Mouse (Mus musculus): Measurements from ENCODE around the gene 2310061I04Rik. TPM values are rescaled to one million over a fixed set of nuclear protein-coding genes. Genes with fewer than 3 reads are reported as not detected.
"Not testable (repeated sequence)": the region's sequence is repeated elsewhere in the genome, so short reads cannot be mapped to it uniquely, and the experiment has no call there.

The 2310061I04Rik gene
- 45.1 and 50.5 TPM in 2 replicates for polyA plus RNA-seq (2015; fragmentation: Nextera tagmentation; extraction: Ambion mirVana)

GRCm38 (mm10) chr17:35896781-35897643 lies at the start of gene 2310061I04Rik:
Gene 2310061I04Rik (minus strand): TSS chr17:35897431.
- peak within 1 kb of the TSS; percentile 85 for H3K9ac ChIP-seq
- H3K9me3 ChIP-seq = no peaks in the 10 kb centered on the region
- ATAC-seq (ENCODE audit: low read depth) = peak; percentile 94
- H3K4me3 ChIP-seq = peak within 1 kb of the TSS; percentile 64
- H3K36me3 ChIP-seq = peaks cover 69% of the 10 kb centered on the region
- H3K27me3 ChIP-seq = no peaks in the 10 kb centered on the region
- H3K4me2 ChIP-seq = peak within 1 kb of the TSS; percentile 93
- H3K4me1 ChIP-seq (replicated peaks) = peaks cover 20% of the 10 kb centered on the region
- 1% methylated on average over 76 of the region's 86 CpGs for WGBS
- peak within 1 kb of the TSS; percentile 97 for H3K27ac ChIP-seq (replicated peaks)

- 64% methylated on average over 1 of the region's 1 CpGs for WGBS
- H3K27ac ChIP-seq (replicated peaks) = no peak overlapping the region
- H3K4me3 ChIP-seq = no peak overlapping the region
- H3K4me1 ChIP-seq (replicated peaks) = no peaks in the 10 kb centered on the region
- H3K4me2 ChIP-seq = no peak overlapping the region
- H3K9me3 ChIP-seq = no peaks in the 10 kb centered on the region
- no peaks in the 10 kb centered on the region for H3K36me3 ChIP-seq
- no peak overlapping the region for H3K9ac ChIP-seq
- no peaks in the 10 kb centered on the region for H3K27me3 ChIP-seq
- ATAC-seq (ENCODE audit: low read depth) = no peak
Observed at GRCm38 (mm10) chr17:35939941-35940340, 42.7 kb upstream of the 2310061I04Rik start.

GRCm38 (mm10) chr17:35939108-35939507 lies 41.9 kb upstream of the 2310061I04Rik start:
- Histone ChIP-seq H3K27me3 (no peaks in the 10 kb centered on the region), H3K9me3 (no peaks in the 10 kb centered on the region), H3K4me1 (replicated peaks) (no peaks in the 10 kb centered on the region), H3K4me3 (no peak overlapping the region), H3K27ac (replicated peaks) (no peak overlapping the region), H3K9ac (no peak overlapping the region), H3K36me3 (no peaks in the 10 kb centered on the region), H3K4me2 (no peak overlapping the region)
- ATAC-seq (ENCODE audit: low read depth) = no peak
- WGBS = 46% methylated on average over 2 of the region's 2 CpGs

- Histone ChIP-seq H3K27me3 (no peaks in the 10 kb centered on the region), H3K9ac (no peak overlapping the region), H3K27ac (replicated peaks) (no peak overlapping the region), H3K9me3 (no peaks in the 10 kb centered on the region), H3K4me3 (no peak overlapping the region), H3K36me3 (no peaks in the 10 kb centered on the region), H3K4me2 (no peak overlapping the region), H3K4me1 (replicated peaks) (no peaks in the 10 kb centered on the region)
- WGBS = 48% methylated on average over 2 of the region's 2 CpGs
- ATAC-seq (ENCODE audit: low read depth) = peak; percentile 67; the same call in 1 of the 2 replicates
Observed at GRCm38 (mm10) chr17:35937700-35938348, 40.6 kb upstream of the 2310061I04Rik start.

GRCm38 (mm10) chr17:35935763-35936162 lies 38.5 kb upstream of the 2310061I04Rik start:
- WGBS = 90% methylated on average over 14 of the region's 14 CpGs
- not testable (repeated sequence) for H3K9me3 ChIP-seq; H3K27me3 ChIP-seq; H3K4me2 ChIP-seq; H3K9ac ChIP-seq; H3K27ac ChIP-seq (replicated peaks); ATAC-seq (ENCODE audit: low read depth); H3K36me3 ChIP-seq; H3K4me3 ChIP-seq; H3K4me1 ChIP-seq (replicated peaks)

GRCm38 (mm10) chr17:35932608-35933007 lies 35.4 kb upstream of the 2310061I04Rik start:
- Histone ChIP-seq H3K27ac (replicated peaks) (no peak overlapping the region), H3K36me3 (peaks cover 41% of the 10 kb centered on the region), H3K4me2 (no peak overlapping the region), H3K27me3 (no peaks in the 10 kb centered on the region), H3K4me1 (replicated peaks) (no peaks in the 10 kb centered on the region), H3K4me3 (no peak overlapping the region), H3K9ac (no peak overlapping the region), H3K9me3 (no peaks in the 10 kb centered on the region)
- 88% methylated on average over 4 of the region's 4 CpGs for WGBS
- ATAC-seq (ENCODE audit: low read depth) = no peak

GRCm38 (mm10) chr17:35930627-35931026 lies 33.4 kb upstream of the 2310061I04Rik start:
- ATAC-seq (ENCODE audit: low read depth) = no peak
- 96% methylated on average over 12 of the region's 12 CpGs for WGBS
- Histone ChIP-seq H3K27ac (replicated peaks) (no peak overlapping the region), H3K4me3 (no peak overlapping the region), H3K4me1 (replicated peaks) (no peaks in the 10 kb centered on the region), H3K9ac (no peak overlapping the region), H3K36me3 (peaks cover 59% of the 10 kb centered on the region), H3K4me2 (no peak overlapping the region), H3K9me3 (no peaks in the 10 kb centered on the region), H3K27me3 (no peaks in the 10 kb centered on the region)

GRCm38 (mm10) chr17:35929534-35929933 lies 32.3 kb upstream of the 2310061I04Rik start:
- Histone ChIP-seq H3K9me3 (no peaks in the 10 kb centered on the region), H3K4me3 (no peak overlapping the region), H3K4me1 (replicated peaks) (no peaks in the 10 kb centered on the region), H3K27me3 (no peaks in the 10 kb centered on the region), H3K4me2 (no peak overlapping the region), H3K36me3 (peaks cover 70% of the 10 kb centered on the region), H3K9ac (no peak overlapping the region), H3K27ac (replicated peaks) (no peak overlapping the region)
- 97% methylated on average over 2 of the region's 2 CpGs for WGBS
- no peak for ATAC-seq (ENCODE audit: low read depth)

- no peak for ATAC-seq (ENCODE audit: low read depth)
- peaks cover 84% of the 10 kb centered on the region for H3K36me3 ChIP-seq
- H3K4me3 ChIP-seq = no peak overlapping the region
- no peaks in the 10 kb centered on the region for H3K27me3 ChIP-seq
- peaks cover 4% of the 10 kb centered on the region for H3K4me1 ChIP-seq (replicated peaks)
- H3K27ac ChIP-seq (replicated peaks) = no peak overlapping the region
- H3K9me3 ChIP-seq = no peaks in the 10 kb centered on the region
- WGBS = 67% methylated on average over 1 of the region's 1 CpGs
- H3K9ac ChIP-seq = no peak overlapping the region
- H3K4me2 ChIP-seq = no peak overlapping the region
Observed at GRCm38 (mm10) chr17:35927471-35927870, 30.2 kb upstream of the 2310061I04Rik start.

GRCm38 (mm10) chr17:35923281-35923680 lies 26.1 kb upstream of the 2310061I04Rik start:
- Histone ChIP-seq H3K4me1 (replicated peaks) (peaks cover 38% of the 10 kb centered on the region), H3K9me3 (no peaks in the 10 kb centered on the region), H3K27me3 (no peaks in the 10 kb centered on the region), H3K27ac (replicated peaks) (no peak overlapping the region), H3K4me3 (no peak overlapping the region), H3K36me3 (peaks cover 52% of the 10 kb centered on the region), H3K9ac (no peak overlapping the region), H3K4me2 (no peak overlapping the region)
- WGBS = 91% methylated on average over 4 of the region's 4 CpGs
- no peak for ATAC-seq (ENCODE audit: low read depth)

GRCm38 (mm10) chr17:35922566-35922965 lies 25.3 kb upstream of the 2310061I04Rik start:
- Histone ChIP-seq H3K4me1 (replicated peaks) (peaks cover 38% of the 10 kb centered on the region), H3K27ac (replicated peaks) (0 out of 2 replicates have a peak overlapping the region, but pooled peaks have one; percentile 1), H3K9me3 (no peaks in the 10 kb centered on the region), H3K36me3 (peaks cover 45% of the 10 kb centered on the region), H3K4me2 (no peak overlapping the region), H3K27me3 (no peaks in the 10 kb centered on the region), H3K9ac (no peak overlapping the region), H3K4me3 (no peak overlapping the region)
- WGBS = 84% methylated on average over 3 of the region's 3 CpGs
- no peak for ATAC-seq (ENCODE audit: low read depth)

- Histone ChIP-seq H3K27ac (replicated peaks) (peak overlapping the region; percentile 6; the same call in 1 of the 2 replicates), H3K36me3 (peaks cover 38% of the 10 kb centered on the region), H3K4me3 (no peak overlapping the region), H3K9ac (0 out of 2 replicates have a peak overlapping the region, but pooled peaks have one; percentile 14), H3K27me3 (no peaks in the 10 kb centered on the region), H3K4me1 (replicated peaks) (peaks cover 38% of the 10 kb centered on the region), H3K9me3 (no peaks in the 10 kb centered on the region), H3K4me2 (peak overlapping the region; percentile 78)
- 84% methylated on average over 4 of the region's 4 CpGs for WGBS
- no peak for ATAC-seq (ENCODE audit: low read depth)
Observed at GRCm38 (mm10) chr17:35921710-35922109, 24.5 kb upstream of the 2310061I04Rik start.
